Mouse (Mus musculus): ENCODE results near the gene Stk32c. TPM values are rescaled to one million over a fixed set of nuclear protein-coding genes. Genes with fewer than 3 reads are reported as not detected.

Gene Stk32c
- total and polyA plus RNA-seq, 3 experiments, result 0.21 TPM; not detected in 2

- Histone ChIP-seq H3K4me1 (ENCODE audit: control insufficient read depth in 1 of 2, insufficient read depth in 2 of 2, low read length in 2 of 2) (no peaks in the 10 kb centered on the region), H3K36me3 (ENCODE audit: control insufficient read depth in 1 of 2, insufficient read depth in 2 of 2, low read length in 2 of 2) (no peaks in the 10 kb centered on the region), H3K79me2 (ENCODE audit: control insufficient read depth, insufficient read depth, low read length, poor library complexity) (no peaks in the 10 kb centered on the region), H3K9ac (ENCODE audit: control insufficient read depth, low read depth, low read length, poor library complexity, severe bottlenecking) (no peak overlapping the region), H3K9me3 (replicated peaks; ENCODE audit: insufficient read depth, low read length) (no peaks in the 10 kb centered on the region), H3K27me3 (ENCODE audit: control insufficient read depth in 1 of 2, insufficient read depth in 2 of 2, low read length in 2 of 2) (peaks cover 0 to 5% of the 10 kb centered on the region in 2 experiments; a peak in 3 of 4 replicates), H3K4me3 (ENCODE audit: control insufficient read depth in 1 of 2, insufficient read depth in 1 of 2, low read depth in 2 of 2, low read length in 2 of 2) (no peak overlapping the region), H3K27ac (ENCODE audit: control insufficient read depth, low read depth, low read length) (no peak overlapping the region)
- TF ChIP-seq MAZ (IDR thresholded peaks at IDR 0.05; ENCODE audit: low read depth, low read length) (no peak), RAD21 (IDR thresholded peaks at IDR 0.05; ENCODE audit: low read depth, low read length) (no peak), SMC3 (IDR thresholded peaks at IDR 0.05; ENCODE audit: low read depth, low read length) (no peak), KAT2A (conservative IDR thresholded peaks at IDR 0.05; ENCODE audit: low read depth, low read length) (no peak), ZC3H11A (IDR thresholded peaks at IDR 0.05; ENCODE audit: low read depth, low read length) (no peak), TCF12 (IDR thresholded peaks at IDR 0.05; ENCODE audit: low read depth, low read length) (no peak), BHLHE40 (IDR thresholded peaks at IDR 0.05; ENCODE audit: borderline replicate concordance, low read depth, low read length) (no peak), NELFE (IDR thresholded peaks at IDR 0.05; ENCODE audit: low read depth, low read length) (no peak), NRF1 (IDR thresholded peaks at IDR 0.05; ENCODE audit: insufficient read depth, low read depth, low read length, poor library complexity, severe bottlenecking) (no peak), CTCF (IDR thresholded peaks at IDR 0.05 in 2 of 3, conservative IDR thresholded peaks at IDR 0.05 in 1 of 3; ENCODE audit: control insufficient read depth in 1 of 3, insufficient read depth in 1 of 3, low read depth in 2 of 3, low read length in 3 of 3, poor library complexity in 1 of 3, severe bottlenecking in 1 of 3) (no peak), ELF1 (IDR thresholded peaks at IDR 0.05; ENCODE audit: low read depth, low read length) (no peak), GATA1 (IDR thresholded peaks at IDR 0.05; ENCODE audit: low read depth, low read length) (no peak), USF2 (IDR thresholded peaks at IDR 0.05; ENCODE audit: borderline replicate concordance in 1 of 2, insufficient read depth in 1 of 2, low read depth in 1 of 2, low read length in 2 of 2) (no peak), CHD1 (IDR thresholded peaks at IDR 0.05; ENCODE audit: low read depth, low read length) (no peak), POLR2A (IDR thresholded peaks at IDR 0.05; ENCODE audit: control insufficient read depth in 1 of 2, insufficient read depth in 1 of 2, low read depth in 1 of 2, low read length in 2 of 2, poor library complexity in 1 of 2) (no peak), ZMIZ1 (IDR thresholded peaks at IDR 0.05; ENCODE audit: low read depth, low read length) (no peak)
- DNase-seq (ENCODE audit: low read depth, low spot score), result no peak
These were observed 16.1 kb downstream of the Stk32c start for GRCm38 (mm10) chr7:139197022-139197421.

GRCm38 (mm10) chr7:139191619-139192018, 21.5 kb downstream of the Stk32c start:
- Histone ChIP-seq H3K36me3 (ENCODE audit: control insufficient read depth in 1 of 2, insufficient read depth in 2 of 2, low read length in 2 of 2) (no peaks in the 10 kb centered on the region; a peak in 1 of 4 replicates), H3K27ac (ENCODE audit: control insufficient read depth, low read depth, low read length) (no peak overlapping the region)

More at GRCm38 (mm10) chr7:139191619-139192018, 21.5 kb downstream of the Stk32c start:
- H3K4me3 ChIP-seq (ENCODE audit: control insufficient read depth in 1 of 2, insufficient read depth in 1 of 2, low read depth in 2 of 2, low read length in 2 of 2), result no peak overlapping the region
- no peaks in the 10 kb centered on the region for H3K4me1 ChIP-seq (ENCODE audit: control insufficient read depth in 1 of 2, insufficient read depth in 2 of 2, low read length in 2 of 2)
- no peaks in the 10 kb centered on the region for H3K79me2 ChIP-seq (ENCODE audit: control insufficient read depth, insufficient read depth, low read length, poor library complexity)
- peak; percentile 14 for DNase-seq (ENCODE audit: low read depth, low spot score)
- H3K9me3 ChIP-seq (replicated peaks; ENCODE audit: insufficient read depth, low read length), result no peaks in the 10 kb centered on the region
- H3K9ac ChIP-seq (ENCODE audit: control insufficient read depth, low read depth, low read length, poor library complexity, severe bottlenecking), result no peak overlapping the region
- no peaks in the 10 kb centered on the region for H3K27me3 ChIP-seq (ENCODE audit: control insufficient read depth in 1 of 2, insufficient read depth in 2 of 2, low read length in 2 of 2)
- no peak for TF ChIP-seq ZC3H11A (IDR thresholded peaks at IDR 0.05; ENCODE audit: low read depth, low read length)
- peak; percentile 23 to 47 (median 37) for TF ChIP-seq CTCF (IDR thresholded peaks at IDR 0.05 in 2 of 3, conservative IDR thresholded peaks at IDR 0.05 in 1 of 3; ENCODE audit: control insufficient read depth in 1 of 3, insufficient read depth in 1 of 3, low read depth in 2 of 3, low read length in 3 of 3, poor library complexity in 1 of 3, severe bottlenecking in 1 of 3)
- TF ChIP-seq RCOR1 (IDR thresholded peaks at IDR 0.05; ENCODE audit: low read depth, low read length), result no peak
- no peak for TF ChIP-seq EP300 (IDR thresholded peaks at IDR 0.05; ENCODE audit: low read depth in 1 of 2, low read length in 2 of 2)
- TF ChIP-seq GATA1 (IDR thresholded peaks at IDR 0.05; ENCODE audit: low read depth, low read length), result no peak
- TF ChIP-seq SMC3 (IDR thresholded peaks at IDR 0.05; ENCODE audit: low read depth, low read length), result peak; percentile 39
- no peak for TF ChIP-seq HCFC1 (IDR thresholded peaks at IDR 0.05; ENCODE audit: low read depth, low read length)
- TF ChIP-seq MAFK (IDR thresholded peaks at IDR 0.05; ENCODE audit: borderline replicate concordance, low read depth, low read length), result no peak
- TF ChIP-seq MAX (IDR thresholded peaks at IDR 0.05; ENCODE audit: low read length), result no peak
- TF ChIP-seq USF2 (IDR thresholded peaks at IDR 0.05; ENCODE audit: borderline replicate concordance in 1 of 2, insufficient read depth in 1 of 2, low read depth in 1 of 2, low read length in 2 of 2), result no peak
- TF ChIP-seq TBP (IDR thresholded peaks at IDR 0.05; ENCODE audit: low read depth, low read length), result no peak
- no peak for TF ChIP-seq POLR2A (IDR thresholded peaks at IDR 0.05; ENCODE audit: control insufficient read depth in 1 of 2, insufficient read depth in 1 of 2, low read depth in 1 of 2, low read length in 2 of 2, poor library complexity in 1 of 2)
- TF ChIP-seq NELFE (IDR thresholded peaks at IDR 0.05; ENCODE audit: low read depth, low read length), result no peak
- TF ChIP-seq MAZ (IDR thresholded peaks at IDR 0.05; ENCODE audit: low read depth, low read length), result no peak
- no peak for TF ChIP-seq GABPA (IDR thresholded peaks at IDR 0.05; ENCODE audit: low read depth, low read length)
- TF ChIP-seq JUND (IDR thresholded peaks at IDR 0.05; ENCODE audit: low read depth, low read length), result no peak
- TF ChIP-seq BHLHE40 (IDR thresholded peaks at IDR 0.05; ENCODE audit: borderline replicate concordance, low read depth, low read length), result no peak
- TF ChIP-seq KAT2A (conservative IDR thresholded peaks at IDR 0.05; ENCODE audit: low read depth, low read length), result no peak
- peak; percentile 8 for TF ChIP-seq RAD21 (IDR thresholded peaks at IDR 0.05; ENCODE audit: low read depth, low read length)

Data from MEL (cell line).